Mouse (Mus musculus): Measurements from ENCODE around the gene Fhad1. TPM values are rescaled to one million over a fixed set of nuclear protein-coding genes. Genes with fewer than 3 reads are reported as not detected.

The Fhad1 gene
- polyA plus RNA-seq, 1 experiment = 0.95 TPM

DNA sequence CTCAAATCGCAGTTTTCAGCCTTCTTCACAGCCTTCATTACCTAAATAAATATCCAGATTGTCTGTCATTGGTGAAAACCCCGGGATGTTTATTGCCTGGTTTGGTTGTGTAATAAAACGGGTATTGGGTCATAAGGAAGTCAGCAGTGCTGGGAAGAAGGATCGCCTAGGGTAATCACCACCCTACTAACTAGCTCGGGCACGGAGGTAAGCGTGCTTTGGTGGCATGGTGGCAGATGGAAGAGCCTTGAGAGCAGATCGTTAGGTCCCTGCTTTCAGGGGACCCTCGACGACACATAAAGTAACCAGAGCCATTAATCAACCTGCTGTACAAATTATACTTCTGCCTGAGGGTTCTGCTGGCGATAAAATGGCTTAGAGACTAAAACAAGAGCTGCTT, 36.3 kb downstream of the Fhad1 start:
- no peak for DNase-seq (ENCODE audit: low spot score)

DNA sequence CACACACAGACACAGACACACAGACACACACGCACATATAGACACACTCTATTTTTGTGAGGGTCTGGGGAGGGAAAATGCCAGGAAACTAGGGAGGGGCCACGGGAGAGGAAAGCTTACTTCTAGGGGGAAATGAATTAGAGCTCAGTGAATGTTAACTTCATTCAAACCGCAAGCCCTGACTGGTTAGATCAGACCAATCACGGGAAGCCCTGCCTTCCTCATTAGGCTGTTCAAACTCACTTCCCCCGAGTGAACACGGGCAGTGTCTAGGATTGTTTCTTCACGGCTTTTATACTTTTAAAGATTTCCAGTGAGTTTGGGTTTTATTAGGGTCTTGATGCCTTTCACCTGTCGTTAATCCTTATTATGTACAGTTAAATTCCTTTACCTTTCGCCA, 37.5 kb downstream of the Fhad1 start:
- DNase-seq (ENCODE audit: low spot score) = no peak

DNA sequence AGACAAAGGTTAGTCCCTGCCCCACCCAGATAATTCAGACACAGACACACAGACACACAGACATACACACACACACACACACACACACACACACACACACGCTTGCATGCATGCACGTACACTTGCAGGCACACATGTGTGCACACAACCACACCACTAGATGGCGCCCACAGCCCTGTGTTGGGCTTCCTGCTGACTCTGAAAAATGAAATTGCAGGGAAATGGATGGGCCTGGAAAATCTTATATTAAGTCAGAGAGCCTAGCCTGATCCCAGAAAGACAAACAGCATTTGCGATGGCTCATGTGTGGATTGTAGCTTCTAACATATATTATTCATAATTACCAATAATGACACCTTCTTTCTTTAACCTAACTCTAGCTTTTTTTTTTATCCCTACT, 38.7 kb downstream of the Fhad1 start:
- no peak for DNase-seq (ENCODE audit: low spot score)

DNA sequence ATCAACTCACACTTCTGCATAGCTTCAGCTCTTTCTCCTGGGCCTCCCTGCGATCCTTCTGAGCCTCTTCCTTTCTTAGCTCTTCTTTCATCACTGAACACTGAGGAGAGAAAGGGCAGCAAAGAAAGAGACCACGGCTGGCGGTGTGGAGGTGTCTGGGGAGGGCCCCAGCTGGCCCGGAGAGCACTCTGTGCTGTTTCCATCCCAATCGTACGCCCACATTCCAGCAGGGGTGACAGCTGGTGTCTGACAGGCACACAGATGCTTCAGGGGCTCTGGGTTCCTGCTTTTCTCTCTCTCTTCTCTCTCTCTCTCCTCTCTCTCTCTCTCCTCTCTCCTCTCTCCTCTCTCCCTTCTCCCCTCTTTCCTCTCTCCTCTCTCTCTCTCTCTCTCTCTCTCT, 50.3 kb downstream of the Fhad1 start:
- no peak for DNase-seq (ENCODE audit: low spot score)

DNA sequence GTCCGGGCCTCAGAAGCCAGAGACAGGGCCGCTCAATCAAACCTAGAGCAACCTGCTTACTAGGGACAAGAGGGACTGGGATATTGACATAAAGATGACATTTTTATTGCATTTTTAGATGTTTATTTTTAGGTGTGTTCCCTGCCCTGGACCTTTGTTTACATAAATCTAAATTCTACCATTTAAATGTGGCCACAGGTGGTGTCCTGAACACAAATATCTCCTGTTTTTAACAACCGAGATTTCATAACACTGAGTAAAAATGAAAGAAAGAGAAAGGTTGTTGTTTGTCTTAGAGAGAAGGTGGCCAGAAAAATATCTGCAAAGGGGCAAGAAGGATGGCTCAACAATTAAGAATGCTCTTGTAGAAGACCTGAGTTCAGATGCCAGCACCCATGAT, 51.0 kb downstream of the Fhad1 start:
- DNase-seq (ENCODE audit: low spot score) = no peak

DNA sequence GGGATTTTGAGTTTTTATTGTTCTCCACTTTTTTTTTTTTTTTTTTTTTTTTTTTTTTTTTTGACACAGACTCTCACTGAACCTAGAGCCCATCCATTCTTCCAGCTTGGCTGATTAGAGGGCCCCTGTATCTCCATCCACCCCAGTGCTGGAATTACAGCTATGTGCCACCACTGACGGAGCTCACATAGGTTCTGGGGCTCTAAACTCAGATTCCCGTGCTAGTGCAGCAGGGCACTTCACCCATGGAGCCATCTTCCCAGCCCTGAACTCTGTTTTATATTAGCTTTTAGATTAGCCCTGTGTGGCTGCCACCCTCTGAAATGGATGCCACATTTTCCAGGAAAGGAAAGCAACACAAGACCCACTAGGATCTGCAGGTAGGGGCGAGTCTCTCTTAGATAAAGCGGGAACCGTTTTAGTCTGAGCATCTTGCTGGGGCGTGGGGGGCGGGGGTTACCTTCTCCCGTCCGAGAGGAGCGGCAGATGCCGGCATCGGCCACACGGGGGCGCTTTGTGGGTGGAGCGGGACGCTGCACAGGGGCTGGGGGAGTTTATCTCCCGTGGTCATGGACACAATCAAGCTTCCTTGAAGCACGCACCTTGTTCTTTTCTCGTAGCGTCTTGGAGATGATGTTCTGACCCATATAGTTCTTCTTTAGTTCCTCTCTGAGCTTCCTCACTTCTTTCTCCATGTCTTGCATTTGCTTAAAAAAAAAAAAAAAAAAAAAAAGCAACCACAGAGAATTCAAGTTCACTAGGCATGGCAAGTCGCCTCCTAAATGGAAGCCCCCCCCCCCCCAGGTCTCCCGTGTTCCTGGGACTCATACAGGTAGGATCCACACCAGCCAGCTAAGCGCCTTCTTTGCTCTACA, 51.8 kb downstream of the Fhad1 start:
- DNase-seq (ENCODE audit: low spot score) = no peak

DNA sequence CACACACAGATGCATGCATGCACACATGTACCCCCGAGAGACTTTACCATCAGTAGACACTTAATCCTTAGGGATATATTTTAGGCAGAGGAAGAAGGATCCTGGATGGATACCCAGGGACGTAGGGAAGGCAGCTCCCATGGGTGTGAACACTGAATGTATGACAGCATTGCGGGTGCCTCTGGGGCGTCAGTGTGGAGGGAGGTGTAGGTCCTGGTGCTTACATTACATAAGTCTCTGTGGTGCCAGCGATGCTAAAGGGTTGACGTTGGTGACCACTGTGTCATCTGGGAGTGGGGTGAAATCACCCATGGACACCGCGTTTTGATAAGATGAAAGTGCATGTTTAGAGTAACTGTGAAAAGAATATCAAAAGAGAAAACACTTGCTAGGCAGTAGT, 54.8 kb downstream of the Fhad1 start:
- no peak for DNase-seq (ENCODE audit: low spot score)

DNA sequence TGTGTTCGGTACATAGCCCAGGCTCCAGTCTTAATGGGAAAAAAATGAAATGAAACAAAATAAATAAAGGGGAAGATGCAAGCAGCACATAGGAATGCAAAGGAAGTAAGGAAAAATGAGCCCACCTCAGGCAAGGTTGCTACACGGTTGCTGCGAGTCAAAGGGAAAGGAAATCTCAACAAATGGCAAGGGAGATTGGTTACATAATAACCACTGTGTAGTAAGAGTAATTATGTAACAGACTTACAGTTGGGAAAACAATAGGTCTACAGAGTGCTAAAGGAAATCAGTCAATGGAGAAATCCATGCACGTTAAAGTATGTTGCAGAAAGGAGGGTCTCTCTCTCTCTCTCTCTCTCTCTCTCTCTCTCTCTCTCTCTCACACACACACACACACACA, 55.3 kb downstream of the Fhad1 start:
- no peak for DNase-seq (ENCODE audit: low spot score)

DNA sequence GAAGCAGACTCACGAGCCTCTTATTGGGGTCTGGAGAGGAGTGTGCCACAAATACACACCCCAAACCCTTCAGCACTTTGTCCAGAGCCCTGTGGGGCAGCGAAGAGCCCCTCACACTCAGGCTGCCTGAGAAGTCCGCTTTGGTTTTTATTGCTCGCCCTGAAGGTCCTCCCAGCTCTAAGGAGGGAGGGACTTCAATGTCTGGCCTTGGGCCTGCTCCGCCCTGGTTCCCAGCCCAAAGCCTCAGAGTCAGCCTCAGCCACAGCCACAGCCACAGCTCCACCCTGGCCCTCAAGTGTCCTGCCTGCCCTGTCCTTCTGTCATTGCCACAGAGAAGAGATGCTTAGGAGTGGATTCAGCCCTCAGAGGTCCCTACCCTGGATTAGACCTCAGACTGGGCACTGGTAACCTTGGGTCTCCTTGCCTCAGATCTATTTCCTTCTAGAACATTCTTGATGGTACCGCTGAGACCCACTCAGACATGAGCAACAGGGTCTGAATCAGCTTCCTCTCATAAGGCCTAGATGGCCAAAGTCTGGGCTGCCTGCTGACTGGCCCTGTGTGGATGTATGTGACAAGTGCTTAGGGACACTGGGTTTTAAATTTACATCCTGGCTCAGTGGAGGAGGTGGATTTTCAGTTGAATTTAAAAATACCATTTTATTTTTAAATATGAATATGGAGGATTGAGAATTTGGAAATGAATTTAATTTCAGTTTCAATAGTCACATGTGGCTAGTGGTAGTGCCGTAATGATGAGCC, 56.1 kb downstream of the Fhad1 start:
- DNase-seq (ENCODE audit: low spot score) = no peak

DNA sequence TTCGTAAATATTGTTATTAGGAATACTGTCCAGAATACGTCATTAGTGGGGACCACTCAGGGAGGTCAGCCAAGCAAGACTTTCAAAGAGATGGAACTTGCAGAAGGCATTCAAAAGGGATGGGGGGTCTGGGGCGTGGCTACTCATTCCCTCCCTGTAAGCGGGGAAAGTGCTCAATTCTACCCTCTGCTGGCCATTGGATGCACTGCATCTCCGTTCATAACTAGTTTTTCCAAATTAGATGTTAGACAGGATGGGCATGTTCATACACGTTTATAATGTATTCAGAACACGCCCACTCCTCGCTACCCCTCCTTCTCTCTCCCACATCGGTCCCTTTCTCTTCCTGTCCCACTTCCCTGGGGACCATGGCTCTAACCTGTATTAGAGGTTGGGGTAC, 56.7 kb downstream of the Fhad1 start:
- no peak for DNase-seq (ENCODE audit: low spot score)

DNA sequence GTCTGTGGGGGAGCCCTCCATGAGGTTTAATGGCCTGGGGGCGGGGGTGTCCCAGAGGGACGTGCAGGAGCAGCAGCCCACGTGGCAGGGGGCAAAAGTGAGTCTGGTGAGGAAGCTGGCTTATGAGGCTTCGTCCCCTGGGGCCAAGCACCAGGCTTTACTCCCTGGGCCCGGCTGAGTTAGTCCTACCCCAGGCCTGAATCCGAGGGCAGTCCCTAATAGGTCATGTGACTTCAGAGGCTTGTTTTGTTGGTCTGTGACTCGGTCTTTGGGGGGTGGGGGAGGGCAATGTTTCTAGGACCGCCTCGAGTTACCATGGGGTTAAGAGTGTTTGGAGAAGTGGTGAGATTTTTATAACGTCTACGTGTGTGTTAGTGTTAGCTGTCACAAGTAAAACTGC, 57.1 kb downstream of the Fhad1 start:
- no peak for DNase-seq (ENCODE audit: low spot score)

DNA sequence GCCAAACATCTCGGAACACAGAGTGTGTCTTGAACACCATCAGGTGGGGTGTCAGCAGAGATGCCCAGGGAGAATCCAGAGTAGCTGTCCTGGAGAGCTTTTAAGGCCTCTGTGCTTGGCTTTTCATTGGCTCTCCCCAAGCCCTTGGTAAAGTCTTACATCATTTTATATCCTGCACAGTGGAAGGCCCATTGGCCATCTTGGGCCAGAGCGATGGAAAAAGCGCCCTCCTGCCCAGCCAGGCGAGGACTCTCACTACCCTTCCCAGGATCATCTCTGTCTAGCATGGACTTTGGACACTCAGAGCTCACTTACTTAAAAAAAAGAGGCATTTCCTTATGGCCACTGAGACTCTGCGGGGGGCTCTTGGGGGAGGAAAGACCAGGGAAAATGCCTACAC, 58.0 kb downstream of the Fhad1 start:
- no peak for DNase-seq (ENCODE audit: low spot score)

DNA sequence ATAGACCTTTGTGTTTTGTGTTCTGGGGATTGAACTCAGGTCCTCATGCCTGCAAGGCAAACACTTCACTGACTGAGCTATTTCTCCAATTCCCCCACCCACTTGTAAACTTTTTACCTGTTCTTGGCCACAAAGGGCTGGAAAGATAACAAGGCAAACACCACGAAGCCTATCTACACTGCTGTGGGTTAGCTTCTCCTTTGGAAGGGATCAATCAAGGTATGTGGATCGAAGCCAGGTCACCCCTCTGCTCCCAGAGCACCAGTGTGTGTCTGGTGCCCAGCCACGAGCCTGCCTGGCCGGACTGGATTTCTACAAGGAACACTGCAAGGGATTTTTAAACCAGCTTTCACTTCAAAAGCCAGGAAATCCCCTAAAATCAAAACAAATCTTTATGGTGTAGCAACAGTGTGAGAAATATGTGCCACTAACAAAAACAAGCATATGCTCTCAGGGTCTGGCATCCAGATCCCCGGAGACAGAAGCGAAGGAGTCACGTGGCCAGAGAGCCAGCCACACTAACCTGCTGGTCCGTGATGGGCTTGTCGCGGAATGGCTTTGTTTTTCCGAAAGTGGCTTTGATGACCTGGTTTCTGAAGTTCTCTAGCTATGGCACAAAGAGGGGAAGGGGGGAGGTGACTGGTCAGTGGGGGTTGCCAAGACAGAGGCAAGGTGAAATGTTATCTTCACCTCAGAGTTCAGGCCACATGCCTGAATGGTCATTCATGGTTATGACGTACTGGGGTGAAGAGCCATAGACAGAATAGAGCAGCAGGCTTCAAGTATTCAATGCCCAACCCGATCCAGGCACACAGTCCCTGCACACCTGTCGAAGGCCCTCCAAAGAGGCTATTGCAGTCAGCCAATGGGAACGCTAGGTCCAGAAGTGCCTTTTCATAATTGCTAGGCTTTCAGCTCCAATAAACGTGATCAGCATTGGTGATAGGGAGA, 59.8 kb downstream of the Fhad1 start:
- no peak for DNase-seq (ENCODE audit: low spot score)

DNA sequence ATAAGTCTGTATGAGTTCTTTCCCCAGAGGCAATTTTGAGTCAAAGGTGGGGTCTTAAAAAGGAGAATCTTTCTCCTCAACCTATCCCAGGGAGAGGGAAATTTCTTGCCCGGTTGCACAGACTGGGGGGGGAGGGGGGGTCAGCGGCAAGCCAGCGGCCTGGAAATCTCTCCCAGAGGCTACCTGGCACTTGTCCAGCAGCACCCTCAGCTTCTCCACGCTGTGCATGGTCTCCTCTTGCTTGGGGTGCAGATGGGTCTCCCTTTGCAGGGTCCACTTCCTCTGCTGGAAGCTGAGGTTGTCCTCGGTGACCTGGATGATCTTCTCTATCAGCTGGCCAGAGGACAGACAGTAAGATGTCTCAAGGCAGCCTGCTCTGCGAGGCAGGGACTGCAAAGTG, 61.0 kb downstream of the Fhad1 start:
- DNase-seq (ENCODE audit: low spot score) = no peak

DNA sequence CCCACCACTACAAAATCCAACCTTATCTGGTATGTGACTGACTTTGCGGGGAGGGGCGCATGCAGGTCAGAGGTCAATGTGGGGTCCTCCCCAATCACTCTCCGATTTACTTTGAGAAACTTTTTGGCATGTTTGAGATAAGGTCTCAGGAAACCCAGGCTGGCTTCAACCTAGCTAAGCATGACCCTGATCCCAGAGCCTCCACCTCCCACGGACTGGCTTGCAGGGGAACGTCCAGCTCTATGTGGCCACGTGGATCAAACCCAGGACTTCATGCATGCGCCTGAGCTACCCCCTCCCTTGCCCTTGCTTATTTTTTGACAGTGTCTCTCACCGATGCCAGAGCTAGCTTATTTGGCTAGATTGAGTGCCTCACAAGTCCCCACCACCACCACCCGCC, 61.6 kb downstream of the Fhad1 start:
- DNase-seq (ENCODE audit: low spot score) = no peak

DNA sequence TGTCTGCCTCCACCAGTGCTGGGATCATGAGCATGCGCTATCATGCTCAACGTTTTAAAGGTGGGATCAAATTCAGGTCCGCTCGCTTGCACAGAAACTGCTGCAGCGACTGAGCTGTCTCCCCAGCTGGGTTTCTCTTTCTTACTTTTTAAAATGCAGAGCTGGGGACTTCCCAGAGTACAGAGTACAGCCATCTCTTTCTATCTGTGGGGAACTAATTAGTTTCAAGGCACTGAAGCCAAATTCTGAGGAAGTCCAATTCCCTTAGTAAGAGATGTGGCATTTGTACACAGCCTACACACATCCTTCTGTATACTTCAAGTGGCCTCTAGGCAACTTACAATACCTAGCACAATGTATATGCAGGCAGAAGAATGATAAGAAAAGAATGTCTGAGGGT, 62.1 kb downstream of the Fhad1 start:
- DNase-seq (ENCODE audit: low spot score) = no peak

DNA sequence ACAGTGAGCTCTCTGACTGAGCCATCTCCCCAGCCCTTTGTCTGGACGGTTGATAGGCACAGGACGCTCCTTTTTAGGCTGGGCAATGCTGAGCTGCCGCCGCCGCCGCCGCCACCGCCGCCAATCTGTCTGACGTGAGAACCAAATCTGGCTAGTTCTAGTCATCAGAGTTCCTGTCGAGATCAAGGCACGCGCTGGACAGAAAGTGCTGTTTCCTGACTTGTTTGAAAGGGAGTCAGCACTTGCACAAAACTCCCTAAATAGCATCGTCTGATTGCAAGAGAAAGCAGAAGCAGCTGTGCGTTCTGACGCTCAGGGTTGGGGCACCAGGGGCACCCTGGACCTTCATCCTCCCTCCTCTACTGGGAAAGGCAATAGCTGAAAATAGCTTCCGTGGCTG, 62.8 kb downstream of the Fhad1 start:
- DNase-seq (ENCODE audit: low spot score) = no peak

DNA sequence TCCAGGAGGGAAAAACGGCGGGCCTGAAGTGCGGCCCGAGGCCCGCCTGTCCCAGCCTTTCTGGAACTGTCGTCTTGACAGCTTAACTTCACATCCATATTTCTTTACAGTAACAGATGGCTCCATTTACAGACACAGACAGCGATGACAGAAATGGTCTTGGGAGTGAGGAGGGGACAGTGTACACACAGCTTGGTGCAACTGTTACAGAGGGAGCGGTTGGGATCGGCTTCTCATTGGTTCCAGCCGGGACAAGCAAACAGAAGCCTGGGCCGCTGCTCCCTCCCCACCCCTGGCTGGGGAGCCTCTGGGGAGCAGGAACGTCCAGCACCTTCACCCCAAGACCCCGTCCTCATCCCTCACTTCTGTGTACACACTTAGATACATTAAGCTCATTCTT, 65.4 kb downstream of the Fhad1 start:
- DNase-seq (ENCODE audit: low spot score) = no peak

DNA sequence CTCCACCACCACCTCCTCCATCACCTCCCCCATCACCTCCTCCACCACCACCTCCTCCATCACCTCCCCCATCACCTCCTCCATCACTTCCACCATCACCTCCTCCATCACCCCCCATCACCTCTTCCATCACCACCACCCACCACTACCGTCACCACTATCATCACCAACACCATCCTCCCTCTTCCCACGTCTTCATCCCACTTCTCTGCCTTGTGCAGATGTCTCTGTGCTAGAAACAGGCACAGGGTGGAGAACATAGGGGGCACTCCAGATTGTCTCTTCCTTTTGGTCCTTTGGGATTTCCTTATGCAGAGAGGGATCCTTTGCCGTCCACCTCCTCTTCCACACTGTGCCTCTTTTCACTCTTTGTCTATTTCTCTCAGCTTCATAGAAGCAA, 66.1 kb downstream of the Fhad1 start:
- no peak for DNase-seq (ENCODE audit: low spot score)

DNA sequence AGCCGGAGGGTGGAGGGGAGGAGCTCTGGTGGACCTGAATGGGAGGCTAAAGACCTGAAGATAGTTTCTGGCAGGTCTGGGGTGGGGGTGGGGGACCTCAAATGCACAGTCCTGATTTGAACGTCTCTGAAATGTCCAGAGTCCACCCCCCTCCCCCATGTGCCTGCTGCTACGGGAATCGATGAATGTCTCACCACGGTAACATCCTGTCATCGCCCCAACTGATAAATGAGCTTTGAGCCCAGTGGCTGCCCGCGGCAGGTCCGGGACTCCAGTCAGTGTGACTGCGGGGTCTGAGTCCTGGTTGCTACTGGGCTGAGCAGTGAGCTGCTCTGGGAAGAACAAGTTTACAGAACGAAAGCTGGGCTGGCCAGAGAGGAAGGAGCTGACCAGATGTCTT, 72.5 kb downstream of the Fhad1 start:
- DNase-seq (ENCODE audit: low spot score) = no peak

DNA sequence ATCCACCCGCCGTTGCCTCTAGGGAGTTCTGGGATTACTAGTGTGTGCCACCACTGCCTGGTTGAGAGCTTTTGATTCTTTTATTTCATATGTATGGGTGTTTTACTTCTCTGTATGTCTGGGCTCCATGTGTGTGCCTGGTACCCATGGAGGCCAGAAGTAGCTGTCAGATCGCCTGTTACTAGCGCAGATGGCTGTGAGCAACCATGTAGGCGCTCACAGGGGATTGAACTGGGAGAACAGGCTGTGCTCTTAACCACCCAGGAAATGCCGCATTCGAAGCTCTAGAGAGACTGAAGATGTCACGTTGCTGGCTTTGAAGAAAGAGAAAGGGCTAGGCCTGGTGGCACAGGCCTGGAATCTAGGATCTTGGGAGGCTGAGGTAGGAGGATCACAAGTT, 73.6 kb downstream of the Fhad1 start:
- DNase-seq (ENCODE audit: low spot score) = no peak

DNA sequence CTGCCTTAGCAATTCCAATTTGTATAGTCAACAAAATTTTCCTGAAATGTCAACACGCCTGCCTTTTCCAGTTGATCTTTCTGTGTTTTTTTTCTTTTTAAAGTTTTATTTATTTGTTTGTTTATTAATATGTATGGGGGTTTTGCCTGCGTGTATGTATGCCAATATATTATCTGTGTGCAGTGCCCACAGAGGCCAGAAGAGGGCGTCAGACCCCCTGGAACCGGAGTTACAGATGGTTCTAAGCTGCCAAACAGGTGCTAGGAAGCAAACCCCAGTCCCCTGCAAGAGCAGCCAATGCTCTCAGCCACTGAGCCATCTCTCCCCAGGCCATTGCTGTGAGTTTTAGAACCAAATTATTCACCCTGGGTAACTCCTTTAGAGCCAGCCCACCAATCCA, 76.3 kb downstream of the Fhad1 start:
- no peak for DNase-seq (ENCODE audit: low spot score)
